Mouse (Mus musculus) adrenal gland, postnatal 14 days (tissue): ENCODE measurements at regions not wholly inside any gene's neighbourhood (a gene's known extent, or its start where the extent isn't known, plus 50 kb on each side); places are given as distances from the start of the nearest gene placed in this dataset.

Experiments
- DNase-seq: peaks from one replicate; pipeline ENCODE4 v3.0.0; 2021; ENCODE audit warnings: mixed read lengths

DNA sequence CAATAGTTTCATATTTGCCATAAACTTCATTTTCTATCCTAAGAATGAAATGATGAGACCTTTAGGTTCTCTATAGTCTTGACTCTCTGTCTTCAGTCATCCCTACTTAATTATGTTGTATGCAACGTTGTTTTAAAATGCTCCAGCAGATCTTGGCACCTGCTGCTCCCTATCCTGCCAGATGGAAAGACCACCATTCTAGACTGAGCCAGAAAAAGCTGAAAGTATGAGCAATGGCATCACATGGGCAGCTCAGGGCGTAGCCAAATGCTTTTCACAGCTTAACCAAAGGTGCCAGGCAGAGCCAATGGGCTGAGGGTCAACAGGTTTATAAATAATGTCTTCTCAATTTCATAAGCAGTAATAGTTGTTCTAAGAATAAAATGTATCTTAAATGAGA lies 190.2 kb upstream of the Cdh20 start:
- no peak for DNase-seq

DNA sequence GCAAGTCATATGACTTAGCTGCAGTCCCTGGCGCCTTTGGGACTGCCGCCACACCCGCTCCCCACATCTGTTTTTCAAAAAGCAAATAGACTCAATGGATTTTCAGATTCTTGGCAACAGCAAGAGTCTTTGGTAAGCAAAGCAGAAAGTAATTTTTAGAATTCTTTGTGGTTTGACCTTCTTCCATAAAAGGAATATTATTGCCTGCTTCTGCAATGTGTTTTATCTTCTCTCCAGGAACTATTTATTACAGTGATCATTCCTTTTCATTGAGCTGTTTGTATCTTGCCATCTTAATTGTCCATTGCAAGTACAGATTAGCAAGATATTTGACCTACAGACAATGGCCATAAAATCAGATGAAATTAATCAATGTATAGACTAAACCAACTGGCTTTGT lies 184.2 kb upstream of the Cdh20 start:
- DNase-seq, result no peak

GRCm38 (mm10) chr1:104586985-104587384 lies 181.3 kb upstream of the Cdh20 start:
- DNase-seq, result no peak

- DNase-seq, result no peak
These were observed 163.0 kb upstream of the Cdh20 start for GRCm38 (mm10) chr1:104605301-104605700.

DNA sequence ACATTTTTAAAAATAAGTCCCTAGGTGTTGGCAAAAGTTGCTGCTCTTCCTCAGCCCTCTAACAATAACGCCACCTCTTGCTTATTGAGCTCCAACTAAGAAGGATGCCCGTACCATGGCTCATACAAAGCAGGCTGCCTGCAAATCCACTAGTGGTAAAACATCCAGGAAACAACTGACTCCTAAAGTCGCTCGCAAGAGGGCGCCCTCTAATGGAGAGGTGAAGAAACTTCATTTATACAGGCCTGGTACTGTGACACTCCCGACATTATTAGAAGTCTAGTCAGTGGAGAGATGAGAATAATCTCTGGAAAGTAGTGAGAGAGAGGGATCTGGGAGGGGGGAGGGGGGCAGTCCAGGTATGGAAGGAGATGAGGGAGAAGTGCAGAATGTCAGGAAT lies 158.9 kb upstream of the Cdh20 start:
- peak; percentile 7 for DNase-seq

- no peak for DNase-seq
These were observed 151.0 kb upstream of the Cdh20 start for GRCm38 (mm10) chr1:104617374-104617773.

- no peak for DNase-seq
These were observed 148.4 kb upstream of the Cdh20 start for GRCm38 (mm10) chr1:104619805-104620375.

- no peak for DNase-seq
These were observed 142.8 kb upstream of the Cdh20 start for GRCm38 (mm10) chr1:104625528-104625927.

GRCm38 (mm10) chr1:104652405-104652804 lies 115.9 kb upstream of the Cdh20 start:
- DNase-seq, result no peak
